Mouse (Mus musculus) forebrain, embryonic 11.5 days (tissue): ENCODE measurements around the gene Fmo4. TPM values are rescaled to one million over a fixed set of nuclear protein-coding genes. Genes with fewer than 3 reads are reported as not detected.

Source experiments
- ATAC-seq: fragments of 200-750 bp; cut with Nextera tagmentation; replicated peaks from 2 replicates; pipeline ENCODE4 v1.8.0; 2017; ENCODE audit warnings: moderate TSS enrichment; ENCODE audit not compliant: low FRiP score
- DNase-seq: peaks from one replicate; pipeline ENCODE4 v3.0.0-alpha.2; 2017; ENCODE audit warnings: low spot score
- H3K27ac ChIP-seq: fragments of 300-500 bp; sonication (generic); 2 replicates; pipeline ENCODE4 v1.5.1; 2014; ENCODE audit warnings: low read depth, low read length
- H3K27me3 ChIP-seq: fragments of 300-500 bp; sonication (generic); 2 replicates; pipeline ENCODE4 v1.6.1; 2014; ENCODE audit warnings: mild to moderate bottlenecking, low read length, mixed read lengths; ENCODE audit not compliant: control insufficient read depth, insufficient read depth
- H3K36me3 ChIP-seq: fragments of 300-500 bp; sonication (generic); 2 replicates; pipeline ENCODE4 v1.6.1; 2014; ENCODE audit warnings: mild to moderate bottlenecking, low read length, moderate library complexity, mixed read lengths; ENCODE audit not compliant: control insufficient read depth, insufficient read depth
- H3K4me1 ChIP-seq: fragments of 300-500 bp; sonication (generic); replicated peaks from 2 replicates; pipeline ENCODE4 v1.6.1; 2014; ENCODE audit warnings: low read length, mixed read lengths; ENCODE audit not compliant: control insufficient read depth, insufficient read depth
- H3K4me2 ChIP-seq: fragments of 300-500 bp; sonication (generic); 2 replicates; pipeline ENCODE4 v1.6.1; 2014; ENCODE audit warnings: low read depth, mild to moderate bottlenecking, low read length, moderate library complexity, mixed read lengths; ENCODE audit not compliant: severe bottlenecking
- H3K4me3 ChIP-seq: fragments of 300-500 bp; sonication (generic); 2 replicates; pipeline ENCODE4 v1.5.1; 2014; ENCODE audit warnings: low read depth, low read length
- H3K9ac ChIP-seq: fragments of 300-500 bp; sonication (generic); 2 replicates; pipeline ENCODE4 v1.6.1; 2014; ENCODE audit warnings: low read length
- H3K9me3 ChIP-seq: fragments of 300-500 bp; sonication (generic); 2 replicates; pipeline ENCODE4 v1.6.1; 2016; ENCODE audit warnings: low read length, mixed read lengths; ENCODE audit not compliant: control insufficient read depth
- WGBS: fragments of 180-500 bp; shearing (Covaris S2); extraction: QIAGEN DNeasy Blood & Tissue Kit; methylation state at CpG from one replicate; pipeline ENCODE4 v1.1.7; 2014; 5-methylcytosine and 5-hydroxymethylcytosine counted together
- polyA plus RNA-seq: library from polyadenylated mRNA; unstranded; fragments of >200 nt; fragmentation: Nextera tagmentation; extraction: Ambion mirVana; gene quantifications from 2 replicates; pipeline ENCODE4 v1.2.1, GENCODE M21; 2014

Gene Fmo4
- polyA plus RNA-seq, result 0.37 and 0.71 TPM in 2 replicates

DNA sequence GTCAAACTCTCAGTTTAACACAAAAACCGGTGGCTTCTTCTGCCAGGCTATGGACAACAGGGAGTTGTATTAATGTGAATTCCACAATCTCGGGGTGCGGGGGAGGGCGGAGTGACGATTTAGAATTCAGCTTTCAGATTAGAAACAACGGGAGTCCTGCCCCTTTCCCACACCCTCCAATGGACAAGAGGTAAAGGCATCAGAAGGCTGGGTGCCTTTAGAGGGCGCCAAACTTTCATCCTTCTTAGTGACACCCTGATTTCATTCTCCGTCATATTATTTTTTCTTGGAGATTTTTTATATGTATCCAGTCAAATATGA, at the start of gene Fmo4:
Fmo4 (minus strand) TSS at position 137 of the 321 bp plus-strand sequence.
- no peak within 1 kb of the TSS for H3K4me3 ChIP-seq
- 44% methylated on average over 8 of the region's 8 CpGs for whole genome bisulfite sequencing
- H3K9ac ChIP-seq, result no peak within 1 kb of the TSS
- no peaks in the 10 kb centered on the region for H3K9me3 ChIP-seq
- H3K4me2 ChIP-seq, result no peak within 1 kb of the TSS
- no peaks in the 10 kb centered on the region for H3K27me3 ChIP-seq
- DNase-seq, result no peak
- ATAC-seq, result no peak
- H3K4me1 ChIP-seq, result no peaks in the 10 kb centered on the region
- H3K27ac ChIP-seq, result no peak within 1 kb of the TSS
- no peaks in the 10 kb centered on the region for H3K36me3 ChIP-seq

DNA sequence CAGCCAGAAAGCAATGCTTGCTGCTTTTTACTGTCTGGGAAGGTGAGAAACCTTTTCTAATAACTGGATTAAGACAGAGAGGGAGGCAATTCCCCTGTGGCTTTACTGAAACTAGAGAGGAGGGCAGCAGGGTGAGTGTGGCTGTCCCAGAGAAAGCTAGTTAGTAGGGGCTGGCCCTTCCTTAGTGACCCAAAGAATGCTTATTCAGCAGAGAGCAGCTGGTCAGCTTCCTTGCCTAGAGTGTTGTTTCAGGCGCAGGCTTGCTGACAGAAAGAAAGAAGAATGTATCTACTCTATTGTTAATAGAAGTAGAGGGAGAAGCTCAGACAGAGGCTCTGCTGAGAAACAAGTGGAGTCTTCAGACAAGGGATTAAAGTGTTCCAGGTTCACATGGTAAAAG, 48.6 kb upstream of the Fmo4 start:
- Histone ChIP-seq H3K27ac (no peak overlapping the region), H3K4me2 (no peak overlapping the region), H3K36me3 (no peaks in the 10 kb centered on the region), H3K4me3 (no peak overlapping the region), H3K4me1 (peaks cover 3% of the 10 kb centered on the region; the same call in 1 of the 2 replicates), H3K9ac (no peak overlapping the region), H3K9me3 (no peaks in the 10 kb centered on the region), H3K27me3 (no peaks in the 10 kb centered on the region)
- DNase-seq, result no peak
- 19% methylated on average over 1 of the region's 1 CpGs for WGBS
- no peak for ATAC-seq

DNA sequence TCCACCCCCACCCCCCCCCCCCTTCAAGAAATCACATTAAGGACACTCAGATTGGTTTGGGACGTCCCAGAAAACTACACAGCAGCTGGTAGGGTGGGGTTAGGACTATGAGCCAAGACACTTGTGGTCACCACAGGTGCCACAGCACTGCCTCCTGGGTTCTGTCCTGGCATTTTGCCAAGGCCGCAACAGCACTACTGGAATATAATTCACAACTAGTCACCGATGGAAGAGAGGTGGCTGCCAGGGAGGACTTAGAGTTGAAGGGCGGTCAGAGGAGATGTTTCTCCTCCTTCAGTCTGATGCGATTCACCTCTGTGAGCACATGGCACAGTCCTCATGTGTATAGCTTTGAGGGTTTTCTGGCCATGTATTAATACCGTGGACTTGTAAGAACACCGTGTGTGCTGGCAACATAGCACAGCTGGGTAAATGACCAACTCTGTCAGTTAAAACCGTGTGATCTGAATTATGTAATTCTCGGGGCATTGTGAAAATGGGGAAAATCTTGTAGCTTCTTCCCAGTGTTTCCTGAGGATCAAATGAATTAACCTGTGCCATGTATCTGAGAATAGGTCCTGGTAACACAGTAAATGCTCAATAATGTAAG, 46.3 kb upstream of the Fmo4 start:
- H3K36me3 ChIP-seq, result no peaks in the 10 kb centered on the region
- WGBS, result 86% methylated on average over 9 of the region's 9 CpGs
- no peak overlapping the region for H3K27ac ChIP-seq
- no peak overlapping the region for H3K4me2 ChIP-seq
- ATAC-seq (no peak), DNase-seq (no peak)
- no peaks in the 10 kb centered on the region for H3K9me3 ChIP-seq
- no peaks in the 10 kb centered on the region for H3K27me3 ChIP-seq
- no peak overlapping the region for H3K4me3 ChIP-seq
- H3K4me1 ChIP-seq, result peaks cover 3% of the 10 kb centered on the region; the same call in 1 of the 2 replicates
- H3K9ac ChIP-seq, result no peak overlapping the region

DNA sequence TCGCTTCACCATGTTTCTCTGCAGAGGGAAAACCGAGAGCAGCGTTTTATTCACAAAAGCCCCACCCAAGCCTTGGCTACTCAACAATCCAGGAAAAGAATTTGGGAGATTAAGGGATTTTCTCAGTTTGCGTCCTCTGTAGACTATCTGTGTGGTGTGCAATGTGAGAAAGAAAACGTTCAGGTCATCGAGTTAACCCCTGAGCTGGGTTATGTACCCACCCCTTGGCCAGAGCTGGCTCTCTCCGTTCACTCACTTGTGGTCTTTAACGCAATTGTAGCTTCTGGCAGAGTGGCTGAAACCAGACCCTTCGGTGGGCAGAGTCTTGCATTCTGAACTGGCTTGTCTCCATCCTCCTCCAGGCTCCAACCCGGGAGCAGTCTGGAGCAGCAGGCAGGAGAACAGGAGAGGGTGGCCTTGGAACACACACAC, 45.8 kb upstream of the Fmo4 start:
- Histone ChIP-seq H3K36me3 (no peaks in the 10 kb centered on the region), H3K4me1 (peaks cover 3% of the 10 kb centered on the region; the same call in 1 of the 2 replicates), H3K9ac (no peak overlapping the region), H3K27ac (no peak overlapping the region), H3K4me2 (no peak overlapping the region), H3K27me3 (no peaks in the 10 kb centered on the region), H3K9me3 (no peaks in the 10 kb centered on the region), H3K4me3 (no peak overlapping the region)
- DNase-seq (no peak), ATAC-seq (0 out of 2 replicates have a peak, but pooled peaks have one; percentile 6)
- WGBS, result 33% methylated on average over 10 of the region's 10 CpGs

DNA sequence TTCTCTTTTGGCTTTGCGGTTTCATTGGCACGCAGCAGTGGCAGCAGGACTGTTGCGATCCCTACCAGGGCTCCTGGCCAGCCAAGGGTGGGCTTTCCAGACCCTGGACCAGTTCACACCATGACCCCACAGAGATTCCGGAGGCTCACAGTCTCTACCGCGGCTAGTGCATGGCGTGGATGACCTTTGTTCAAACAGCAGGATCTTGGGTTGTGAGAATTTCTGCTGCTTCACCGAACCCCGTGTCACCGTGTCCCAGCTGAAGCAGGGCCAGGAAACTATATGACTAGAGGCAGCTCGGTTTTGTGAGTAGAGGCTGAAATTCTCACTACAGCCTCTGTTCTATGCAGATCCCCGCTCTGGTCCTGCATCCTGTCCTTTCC, 45.0 kb upstream of the Fmo4 start:
- no peaks in the 10 kb centered on the region for H3K36me3 ChIP-seq
- H3K27me3 ChIP-seq, result no peaks in the 10 kb centered on the region
- DNase-seq (peak; percentile 51), ATAC-seq (peak; percentile 37; the same call in 1 of the 2 replicates)
- no peak overlapping the region for H3K4me3 ChIP-seq
- H3K27ac ChIP-seq, result no peak overlapping the region
- WGBS, result 44% methylated on average over 12 of the region's 12 CpGs
- H3K4me1 ChIP-seq, result peaks cover 3% of the 10 kb centered on the region; the same call in 1 of the 2 replicates
- no peaks in the 10 kb centered on the region for H3K9me3 ChIP-seq
- H3K9ac ChIP-seq, result no peak overlapping the region
- 0 out of 2 replicates have a peak overlapping the region, but pooled peaks have one; percentile 21 for H3K4me2 ChIP-seq

DNA sequence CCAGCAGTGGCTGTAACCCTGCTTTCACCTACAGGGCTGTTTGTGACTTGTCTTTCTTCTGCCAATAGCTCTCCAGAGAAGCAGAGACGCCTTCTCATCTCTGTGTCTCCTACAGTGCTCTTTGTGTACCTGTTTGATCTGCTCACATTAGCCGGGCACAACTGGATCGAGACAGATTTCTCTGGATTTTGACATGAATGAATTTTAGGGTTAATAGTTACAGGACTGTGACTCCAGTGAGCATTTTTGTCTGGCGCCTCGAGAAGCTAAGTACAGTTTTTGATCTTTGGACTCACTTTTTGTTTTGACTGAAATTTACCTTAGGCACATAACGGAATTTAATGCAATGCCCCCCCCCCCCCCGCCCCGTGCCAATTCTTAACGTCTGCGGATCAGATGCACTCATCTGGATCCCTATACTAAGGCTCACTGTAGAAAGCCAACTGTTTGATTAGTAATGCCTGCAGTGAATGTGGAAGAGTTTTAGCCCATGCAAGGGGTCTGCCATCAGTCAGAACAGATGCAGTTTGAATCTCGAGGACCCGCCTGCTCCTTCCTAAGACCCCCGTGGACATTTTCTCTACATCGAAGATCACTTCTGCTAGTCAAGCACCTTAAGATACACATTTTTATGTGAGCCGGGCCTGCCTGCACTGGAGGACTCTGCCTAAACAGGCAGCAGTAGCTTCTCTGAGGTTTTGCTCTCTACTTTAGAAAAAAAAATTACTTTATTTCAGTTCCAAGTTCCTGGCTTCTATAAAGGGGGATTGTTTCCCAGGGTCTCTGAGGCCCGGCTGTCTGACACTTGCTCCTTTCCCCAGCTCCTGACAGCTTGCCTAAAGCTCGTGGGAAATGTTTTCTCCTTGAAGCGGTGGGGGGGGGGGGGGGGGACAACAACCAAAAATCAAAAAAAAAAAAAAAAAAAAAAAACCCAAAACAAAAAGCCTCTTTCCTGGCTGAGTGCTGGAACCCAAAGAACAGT, 44.3 kb upstream of the Fmo4 start:
- no peak for DNase-seq
- no peak overlapping the region for H3K9ac ChIP-seq

DNA sequence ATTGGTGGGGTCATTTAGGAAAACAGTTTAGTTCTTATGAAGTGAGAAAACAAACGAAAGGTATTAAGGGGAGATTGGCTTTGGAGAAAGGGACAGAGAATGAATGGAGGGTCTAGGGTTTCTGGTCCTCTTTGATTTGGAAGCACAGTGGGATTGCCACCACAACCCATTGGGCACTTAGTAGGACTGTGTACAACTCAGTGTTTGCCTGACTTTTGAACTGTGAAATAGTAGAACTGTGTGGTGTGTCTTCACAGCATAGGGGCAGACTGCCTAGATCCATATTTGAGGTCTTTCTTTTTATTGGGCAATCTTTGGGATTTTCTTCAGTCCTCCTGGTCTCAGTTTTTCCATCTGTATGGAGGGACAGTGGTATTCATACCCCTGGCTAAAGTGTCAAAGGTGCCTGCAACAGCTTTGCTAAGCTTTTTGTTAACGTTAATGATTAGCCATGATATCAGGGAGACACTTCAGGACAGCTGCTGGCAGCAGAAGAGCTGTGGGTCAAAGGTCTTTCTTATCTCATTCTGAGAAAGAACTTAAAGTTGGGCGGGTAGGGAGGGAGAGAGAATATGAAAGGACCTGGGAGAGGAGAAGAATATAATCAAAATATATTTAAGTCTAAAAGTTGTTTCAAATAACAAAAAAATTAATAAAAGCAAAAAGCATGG, 40.2 kb upstream of the Fmo4 start:
- WGBS, result 83% methylated on average over 3 of the region's 3 CpGs
- Histone ChIP-seq H3K4me2 (no peak overlapping the region), H3K9ac (no peak overlapping the region), H3K4me1 (0 out of 2 replicates have a peak, but pooled peaks cover 3% of the 10 kb centered on the region), H3K27ac (no peak overlapping the region), H3K27me3 (no peaks in the 10 kb centered on the region), H3K9me3 (no peaks in the 10 kb centered on the region), H3K4me3 (no peak overlapping the region), H3K36me3 (no peaks in the 10 kb centered on the region)
- ATAC-seq (no peak), DNase-seq (no peak)

More for the DNA sequence above, 44.3 kb upstream of the Fmo4 start:
- Histone ChIP-seq H3K4me2 (no peak overlapping the region), H3K9me3 (no peaks in the 10 kb centered on the region), H3K36me3 (no peaks in the 10 kb centered on the region), H3K27ac (no peak overlapping the region), H3K27me3 (no peaks in the 10 kb centered on the region), H3K4me1 (peaks cover 3% of the 10 kb centered on the region; the same call in 1 of the 2 replicates), H3K4me3 (no peak overlapping the region)
- 67% methylated on average over 18 of the region's 18 CpGs for WGBS
- no peak for ATAC-seq

DNA sequence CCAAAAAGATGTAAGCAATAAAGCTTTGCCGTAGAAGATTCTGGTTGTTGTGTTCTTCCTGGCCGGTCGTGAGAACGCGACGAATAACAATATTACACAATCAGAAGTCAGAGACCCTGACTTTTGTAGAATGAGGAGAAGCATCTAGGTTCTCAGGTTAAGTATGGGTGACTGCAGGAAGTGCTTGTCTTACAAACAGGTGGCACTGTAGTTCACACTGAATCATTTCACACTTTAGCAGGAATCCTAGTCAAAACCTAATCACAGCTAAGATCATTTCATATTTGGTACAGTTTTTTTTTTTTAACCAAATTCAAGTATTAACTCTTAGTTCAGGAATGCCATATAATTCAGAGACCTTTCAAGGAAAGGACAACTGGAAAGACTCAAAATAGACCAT, 33.8 kb upstream of the Fmo4 start:
- Histone ChIP-seq H3K9me3 (no peaks in the 10 kb centered on the region), H3K27ac (no peak overlapping the region), H3K4me1 (no peaks in the 10 kb centered on the region), H3K4me2 (no peak overlapping the region), H3K4me3 (no peak overlapping the region), H3K9ac (no peak overlapping the region), H3K27me3 (no peaks in the 10 kb centered on the region), H3K36me3 (no peaks in the 10 kb centered on the region)
- DNase-seq (no peak), ATAC-seq (no peak)
- WGBS, result 94% methylated on average over 6 of the region's 6 CpGs
